Mouse (Mus musculus) myocyte (in vitro differentiated cells): ENCODE results near the gene Ctcfl.

ENCODE experiments used
- CEBPB ChIP-seq: IDR thresholded peaks from 2 replicates; pipeline ENCODE4 v1.6.1; 2011; ENCODE audit warnings: mild to moderate bottlenecking, moderate library complexity; ENCODE audit not compliant: poor library complexity, insufficient read depth, severe bottlenecking
- MYOD1 ChIP-seq, 3 experiments: IDR thresholded peaks; one replicate each; pipeline ENCODE4 v1.6.1; 2011; ENCODE audit warnings: control low read depth in 2 of 3, low read depth in 2 of 3, mild to moderate bottlenecking in 2 of 3, moderate library complexity in 1 of 3; ENCODE audit not compliant: insufficient read length in 2 of 3, control insufficient read depth in 1 of 3
- POLR2A ChIP-seq: IDR thresholded peaks from one replicate; pipeline ENCODE4 v1.6.1; 2011; ENCODE audit warnings: low read depth, mild to moderate bottlenecking, control low read depth, moderate library complexity; ENCODE audit not compliant: insufficient read length
- POLR2AphosphoS2 ChIP-seq: IDR thresholded peaks from one replicate; pipeline ENCODE4 v1.6.1; 2011; ENCODE audit warnings: low read depth, control low read depth; ENCODE audit not compliant: insufficient read length
- TCF12 ChIP-seq: IDR thresholded peaks from one replicate; pipeline ENCODE4 v1.6.1; 2011; ENCODE audit warnings: mild to moderate bottlenecking, control low read depth; ENCODE audit not compliant: poor library complexity, insufficient read depth, severe bottlenecking
- USF1 ChIP-seq: IDR thresholded peaks from one replicate; pipeline ENCODE4 v1.6.1; 2011; ENCODE audit warnings: low read depth, mild to moderate bottlenecking, control low read depth, moderate library complexity

DNA sequence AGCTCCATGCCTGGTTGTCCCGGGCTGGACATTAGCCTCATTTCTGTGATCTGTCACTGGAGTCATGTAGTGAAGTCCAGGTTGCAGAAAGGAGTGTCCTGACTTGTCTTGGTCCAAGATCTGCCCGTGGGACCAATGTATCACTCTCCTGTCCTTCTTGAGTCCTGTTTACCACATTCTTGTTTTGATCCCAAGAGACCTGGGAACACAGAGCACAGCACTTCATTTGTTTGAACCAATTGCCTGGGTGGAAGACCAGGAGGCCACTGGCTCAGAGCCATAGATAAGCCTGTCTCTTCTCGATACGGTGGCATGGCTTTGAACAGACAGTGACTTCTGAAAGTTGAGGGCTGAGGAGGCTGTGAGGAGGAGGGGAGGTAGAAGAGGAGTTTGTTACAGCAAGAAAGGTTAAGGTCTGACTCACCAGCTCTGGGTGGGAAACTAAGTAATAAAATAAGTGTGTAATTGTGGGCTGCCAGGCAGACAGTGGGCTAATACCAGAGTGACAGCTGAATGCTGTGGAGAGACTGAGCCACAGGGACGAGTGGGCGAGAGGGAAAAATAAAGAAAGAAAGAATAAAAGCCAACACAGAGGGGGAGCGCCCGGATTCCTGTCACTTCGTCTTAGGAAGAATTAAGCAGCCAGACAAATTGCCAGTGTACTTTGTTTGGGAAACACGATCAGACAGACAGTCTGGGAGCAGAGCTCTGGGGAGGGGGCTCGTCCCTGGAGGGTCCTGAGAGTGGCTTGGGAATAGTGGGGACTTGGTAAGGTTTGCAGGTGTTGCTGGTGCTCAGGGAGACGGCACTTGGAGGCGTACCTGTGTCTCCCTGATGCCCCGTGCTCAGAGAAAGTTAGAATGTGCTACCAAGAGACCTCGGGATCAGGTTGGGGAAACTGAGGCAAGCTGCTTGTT is 19.3 kb upstream of the Ctcfl start:
- TF ChIP-seq USF1 = no peak
- no peak for TF ChIP-seq TCF12
- TF ChIP-seq POLR2A = no peak
- TF ChIP-seq POLR2AphosphoS2 = no peak
- TF ChIP-seq MYOD1 (IDR thresholded peaks at IDR 0.05; ENCODE audit: control insufficient read depth in 1 of 3, insufficient read length in 2 of 3, low read depth in 2 of 3) = peak in 1 of 3 experiments; percentile 33
- no peak for TF ChIP-seq CEBPB
